8 mouse cellular contexts compared by ENCODE assay signal in the genomic region with DNA sequence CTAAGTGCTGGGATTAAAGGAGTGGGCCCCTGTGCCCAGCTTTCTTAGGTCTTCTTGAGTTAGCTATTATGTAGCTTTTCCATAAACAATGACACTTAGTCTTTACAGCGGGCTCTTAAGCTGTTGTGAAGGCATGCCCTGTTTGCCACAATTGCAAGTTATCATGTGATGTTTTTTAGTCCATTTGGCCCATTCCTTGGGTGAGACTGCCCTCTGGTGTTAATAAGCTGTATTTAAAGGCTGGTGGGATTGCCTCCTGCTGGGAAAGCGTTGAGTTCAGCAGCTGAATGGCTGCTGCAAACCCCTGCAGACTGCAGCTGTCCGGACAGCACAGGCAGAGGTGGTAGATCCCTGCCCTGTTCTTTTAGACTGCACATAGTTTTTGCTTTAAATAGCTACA. TPM values are rescaled to one million over a fixed set of nuclear protein-coding genes. Genes with fewer than 3 reads are reported as not detected.
DNase-seq lines count a peak whose midpoint lies in the region; ATAC-seq lines count a peak whose summit lies in the region.

No protein-coding gene starts in this region.

- H3K36me3 ChIP-seq in liver, embryonic 12.5 days = no peaks in the 10 kb centered on the region
- no peaks in the 10 kb centered on the region for H3K36me3 ChIP-seq in hindbrain, embryonic 16.5 days (ENCODE audit: control insufficient read depth, insufficient read depth, low read length)

- no peak overlapping the region for H3K9ac ChIP-seq in liver, embryonic 12.5 days
- no peak overlapping the region for H3K9ac ChIP-seq in hindbrain, embryonic 16.5 days (ENCODE audit: low read depth, low read length)

- no peak for ATAC-seq in liver, embryonic 12.5 days
- peak; percentile 68; the same call in 1 of the 2 replicates for ATAC-seq in hindbrain, embryonic 16.5 days

- no peaks in the 10 kb centered on the region for H3K9me3 ChIP-seq in liver, embryonic 12.5 days (replicated peaks)
- no peaks in the 10 kb centered on the region for H3K9me3 ChIP-seq in hindbrain, embryonic 16.5 days (ENCODE audit: control insufficient read depth, low read length)

- no peaks in the 10 kb centered on the region for H3K4me1 ChIP-seq in liver, embryonic 12.5 days
- no peaks in the 10 kb centered on the region; the same call in none of the 2 replicates for H3K4me1 ChIP-seq in hindbrain, embryonic 16.5 days (ENCODE audit: control insufficient read depth, insufficient read depth, low read depth, low read length)

- H3K4me3 ChIP-seq in liver, embryonic 12.5 days = no peak overlapping the region
- no peak overlapping the region for H3K4me3 ChIP-seq in hindbrain, embryonic 16.5 days (ENCODE audit: low read length)

- no peak overlapping the region for H3K4me2 ChIP-seq in liver, embryonic 12.5 days
- H3K4me2 ChIP-seq in hindbrain, embryonic 16.5 days (ENCODE audit: low read length) = no peak overlapping the region

- 22% methylated on average over 3 of the region's 3 CpGs for WGBS in liver, embryonic 12.5 days (ENCODE audit: insufficient replicate concordance)
- 6% methylated on average over 3 of the region's 3 CpGs for WGBS in hindbrain, embryonic 16.5 days

- peak; percentile 40 for DNase-seq in liver
- DNase-seq in c-Kit-positive CD71-negative TER-119-negative erythroid progenitor cells, embryonic 14.5 days (ENCODE audit: low read depth) = peak; percentile 72
- peak; percentile 83 for DNase-seq in forelimb bud, embryonic 11.5 days (ENCODE audit: low read depth, low spot score)
- peak; percentile 79 to 88 for DNase-seq in layer of hippocampus, postnatal 14 days (ENCODE audit: low spot score in 2 of 2)
- peak; percentile 80 for DNase-seq in lung, postnatal 25 days (ENCODE audit: low spot score)
- DNase-seq in right cerebral cortex, adult 18-20 months = peak; percentile 54

- no peak overlapping the region for H3K27ac ChIP-seq in liver, embryonic 12.5 days
- H3K27ac ChIP-seq in hindbrain, embryonic 16.5 days (ENCODE audit: low read depth, low read length) = no peak overlapping the region

- H3K27me3 ChIP-seq in liver, embryonic 12.5 days (replicated peaks) = no peaks in the 10 kb centered on the region
- no peaks in the 10 kb centered on the region for H3K27me3 ChIP-seq in hindbrain, embryonic 16.5 days (replicated peaks; ENCODE audit: control insufficient read depth, insufficient read depth, low read length)

RNA-seq across cellular contexts. Expression of gene Arhgef3, which starts 17.9 kb away (rescaled TPM):
- 5.5 and 5.6 TPM in 2 replicates for polyA plus RNA-seq in liver, embryonic 12.5 days (2016; fragmentation: Nextera tagmentation; extraction: Ambion mirVana)
- 16.0 and 18.4 TPM in 2 replicates for polyA plus RNA-seq in hindbrain, embryonic 16.5 days (2015; fragmentation: Nextera tagmentation; extraction: Ambion mirVana)
- 10 to 100 TPM; 53.9 to 55.8 TPM for total RNA-seq in layer of hippocampus, postnatal 14 days (2021)

RNA-seq across cellular contexts. Expression of gene Il17rd, which starts 58.0 kb away (rescaled TPM):
- polyA plus RNA-seq in liver, embryonic 12.5 days (2016; fragmentation: Nextera tagmentation; extraction: Ambion mirVana) = 0.27 and 0.32 TPM in 2 replicates
- 2.5 and 2.8 TPM in 2 replicates for polyA plus RNA-seq in hindbrain, embryonic 16.5 days (2015; fragmentation: Nextera tagmentation; extraction: Ambion mirVana)
- total RNA-seq in layer of hippocampus, postnatal 14 days (2021) = 1 to 10 TPM; 3.9 to 4.3 TPM
